Mouse (Mus musculus) testis, postnatal 14 days (tissue): ENCODE measurements around the gene Grk6.
A peak's percentile ranks its signal among the peaks of the same experiment; 100 is the strongest.
"Not testable (repeated sequence)": the region's sequence is repeated elsewhere in the genome, so short reads cannot be mapped to it uniquely, and the experiment has no call there.

Experiments
- DNase-seq: peaks from one replicate; pipeline ENCODE4 v3.0.0; 2021; ENCODE audit warnings: low spot score

Gene Grk6

GRCm38 (mm10) chr13:55426613-55427012 is 18.3 kb upstream of the Grk6 start, which contains the start of gene F12:
Gene F12, minus strand, starts transcription at chr13:55426793.
- no peak for DNase-seq

GRCm38 (mm10) chr13:55429226-55429888 is 15.5 kb upstream of the Grk6 start:
- peak; percentile 66 for DNase-seq

- no peak for DNase-seq
Observed at GRCm38 (mm10) chr13:55430566-55430965, 14.3 kb upstream of the Grk6 start.

- DNase-seq, result no peak
Observed at GRCm38 (mm10) chr13:55431889-55432685, 12.8 kb upstream of the Grk6 start.

- DNase-seq, result not testable (repeated sequence)
Observed at GRCm38 (mm10) chr13:55437111-55437629, 7.7 kb upstream of the Grk6 start.

- no peak for DNase-seq
Observed at GRCm38 (mm10) chr13:55443799-55444285, 1.0 kb upstream of the Grk6 start.

- DNase-seq, result no peak
Observed at GRCm38 (mm10) chr13:55444286-55444936, 461 bp upstream of the Grk6 start.

- DNase-seq, result peak; percentile 70
Observed at GRCm38 (mm10) chr13:55445361-55446091, 654 bp downstream of the Grk6 start.

- DNase-seq, result no peak
Observed at GRCm38 (mm10) chr13:55446483-55447105, 1.7 kb downstream of the Grk6 start.

GRCm38 (mm10) chr13:55447543-55447943 is 2.7 kb downstream of the Grk6 start:
- no peak for DNase-seq

- DNase-seq, result no peak
Observed at GRCm38 (mm10) chr13:55448131-55448530, 3.3 kb downstream of the Grk6 start.

- no peak for DNase-seq
Observed at GRCm38 (mm10) chr13:55449205-55449604, 4.3 kb downstream of the Grk6 start.

- DNase-seq, result no peak
Observed at GRCm38 (mm10) chr13:55449679-55450441, 5.0 kb downstream of the Grk6 start.

GRCm38 (mm10) chr13:55450511-55450980 is 5.7 kb downstream of the Grk6 start:
- peak; percentile 53 for DNase-seq

- DNase-seq, result no peak
Observed at GRCm38 (mm10) chr13:55451296-55451695, 6.4 kb downstream of the Grk6 start.

- no peak for DNase-seq
Observed at GRCm38 (mm10) chr13:55451785-55452549, 7.1 kb downstream of the Grk6 start.

- no peak for DNase-seq
Observed at GRCm38 (mm10) chr13:55462965-55463364, 18.1 kb downstream of the Grk6 start.

GRCm38 (mm10) chr13:55463399-55464026 is 18.6 kb downstream of the Grk6 start:
- no peak for DNase-seq
